Mouse (Mus musculus) gonadal fat pad, adult 2 months (tissue): ENCODE data around the gene Cks1b. TPM values are rescaled to one million over a fixed set of nuclear protein-coding genes. Genes with fewer than 3 reads are reported as not detected.

Experiments
- DNase-seq: peaks from one replicate; pipeline ENCODE4 v3.0.0-alpha.2; 2012; ENCODE audit warnings: low read depth
- polyA plus RNA-seq: library from polyadenylated mRNA; depleted of rRNA; stranded (reverse); fragments of >200 nt; gene quantifications from 2 replicates; pipeline ENCODE4 v1.2.3, GENCODE M21; 2012

Gene Cks1b
- polyA plus RNA-seq, 1 experiment, result 51.7 TPM

DNA sequence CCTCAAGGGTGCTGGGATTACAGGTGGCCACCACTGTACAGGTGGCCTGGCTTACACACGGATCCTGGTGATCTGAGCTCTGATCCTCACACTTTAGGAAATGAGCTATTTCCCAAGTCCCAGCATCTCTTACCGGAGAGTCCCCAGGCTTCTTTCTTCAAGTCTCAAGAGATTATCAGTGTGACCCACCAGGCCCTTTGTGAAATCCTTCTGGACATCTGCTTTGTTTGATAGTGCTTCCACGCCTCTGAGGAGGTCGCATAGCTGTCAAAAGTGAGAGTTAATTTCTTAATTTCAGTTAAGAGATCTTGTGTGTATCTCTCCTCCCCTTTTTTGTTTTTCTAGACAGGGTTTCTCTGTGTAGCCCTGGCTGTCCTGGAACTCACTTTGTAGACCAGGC is 7.7 kb upstream of the Cks1b start:
- no peak for DNase-seq

DNA sequence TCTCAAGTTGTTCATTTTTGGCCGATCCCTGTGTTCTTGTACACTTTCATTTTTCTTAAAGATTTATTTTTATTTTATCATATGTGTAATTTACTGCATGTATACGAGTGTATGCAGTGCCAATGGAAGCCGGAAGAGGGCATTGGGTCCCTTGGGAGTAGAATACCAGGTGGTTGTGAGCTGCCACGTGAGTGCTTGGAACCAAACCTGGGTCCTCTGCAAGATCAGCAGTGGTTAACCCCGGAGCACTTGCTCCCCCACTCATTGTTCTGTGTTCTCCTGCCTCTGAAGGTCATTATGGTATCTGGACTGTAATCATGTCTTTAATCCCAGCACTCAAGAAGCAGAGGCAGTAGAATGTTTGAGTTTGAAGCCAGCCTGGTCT is 7.0 kb upstream of the Cks1b start:
- no peak for DNase-seq

DNA sequence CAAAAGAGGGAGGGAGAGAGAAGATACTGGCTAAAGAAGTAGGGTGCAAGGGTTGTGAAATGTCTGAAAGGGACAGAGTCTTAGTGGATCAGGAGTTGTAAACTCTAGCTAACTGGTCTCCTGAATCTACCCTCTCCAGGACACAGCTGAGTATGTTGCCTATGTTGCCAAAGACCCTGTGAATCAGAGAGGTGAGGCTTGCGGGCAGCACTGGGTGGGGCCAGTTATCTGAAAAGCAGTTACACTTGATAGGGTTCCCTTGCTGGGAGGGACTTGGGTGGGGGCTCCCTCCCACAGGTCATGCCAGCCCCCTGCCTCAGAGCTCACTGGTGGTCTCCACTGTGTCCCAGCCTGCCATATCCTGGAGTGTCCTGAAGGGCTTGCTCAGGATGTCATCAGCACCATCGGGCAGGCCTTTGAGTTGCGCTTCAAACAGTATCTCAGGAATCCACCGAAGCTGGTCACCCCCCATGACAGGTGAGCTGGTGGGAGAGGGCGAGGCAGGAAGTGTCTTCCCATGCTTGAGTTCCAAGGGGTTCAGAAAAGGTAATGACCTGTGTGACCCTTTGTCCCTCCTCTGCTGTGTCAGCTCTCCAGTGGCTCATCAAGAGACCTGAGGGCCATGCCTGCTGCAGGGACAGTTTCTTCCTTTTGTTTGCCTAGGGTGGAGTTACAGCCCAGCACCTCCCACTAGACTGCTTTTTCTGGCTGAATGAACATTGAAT is 6.4 kb upstream of the Cks1b start:
- no peak for DNase-seq

DNA sequence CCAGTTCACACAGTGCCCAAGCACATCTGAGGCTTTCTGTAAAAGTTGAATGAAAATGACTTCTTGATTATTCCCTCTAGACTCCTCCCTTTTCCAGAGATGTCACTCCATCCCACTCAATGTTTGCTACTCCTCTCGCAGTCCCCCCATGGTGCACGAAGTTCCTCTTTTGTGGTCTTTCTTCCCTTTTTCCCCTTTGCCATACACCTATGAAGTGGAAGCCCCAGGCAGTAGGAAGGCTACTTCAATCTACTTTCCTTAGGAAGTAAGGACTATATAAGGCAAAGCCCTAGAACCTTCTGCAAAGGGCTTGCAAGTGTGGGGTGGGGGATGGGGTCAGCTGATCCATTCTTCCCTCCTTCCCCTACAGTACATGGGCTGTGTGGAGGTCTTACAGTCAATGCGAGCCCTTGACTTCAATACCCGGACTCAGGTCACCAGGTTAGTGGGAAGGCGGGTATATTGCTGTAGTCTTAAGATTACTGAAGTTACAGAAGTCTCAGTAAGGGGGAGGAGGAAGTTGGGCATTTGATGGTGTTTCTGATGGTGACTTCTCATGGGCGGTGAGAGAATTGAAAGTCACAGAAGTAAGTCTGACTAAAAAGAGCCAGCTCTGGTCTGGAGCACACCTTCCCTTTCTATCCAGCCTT is 4.5 kb upstream of the Cks1b start:
- no peak for DNase-seq

DNA sequence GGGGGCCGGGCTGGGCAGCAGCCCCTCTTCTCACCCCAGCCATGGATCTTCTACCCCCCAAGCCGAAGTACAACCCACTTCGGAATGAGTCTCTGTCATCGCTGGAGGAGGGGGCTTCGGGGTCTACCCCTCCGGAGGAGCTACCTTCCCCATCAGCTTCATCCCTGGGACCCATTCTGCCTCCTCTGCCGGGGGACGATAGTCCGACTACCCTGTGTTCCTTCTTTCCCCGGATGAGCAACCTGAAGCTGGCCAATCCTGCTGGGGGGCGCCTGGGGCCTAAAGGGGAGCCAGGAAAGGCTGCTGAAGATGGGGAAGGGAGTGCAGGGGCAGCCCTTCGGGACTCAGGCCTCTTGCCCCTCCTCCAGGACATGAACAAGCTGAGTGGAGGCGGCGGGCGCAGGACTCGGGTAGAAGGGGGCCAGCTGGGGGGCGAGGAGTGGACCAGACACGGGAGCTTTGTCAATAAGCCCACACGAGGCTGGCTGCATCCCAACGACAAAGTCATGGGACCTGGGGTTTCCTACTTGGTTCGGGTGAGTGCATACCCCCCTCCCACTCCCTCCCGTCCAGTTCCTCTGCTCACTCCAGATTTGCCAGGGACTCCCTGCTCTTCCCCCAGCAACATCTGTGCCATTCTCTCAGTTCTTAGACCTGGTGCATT is 3.8 kb upstream of the Cks1b start:
- no peak for DNase-seq

DNA sequence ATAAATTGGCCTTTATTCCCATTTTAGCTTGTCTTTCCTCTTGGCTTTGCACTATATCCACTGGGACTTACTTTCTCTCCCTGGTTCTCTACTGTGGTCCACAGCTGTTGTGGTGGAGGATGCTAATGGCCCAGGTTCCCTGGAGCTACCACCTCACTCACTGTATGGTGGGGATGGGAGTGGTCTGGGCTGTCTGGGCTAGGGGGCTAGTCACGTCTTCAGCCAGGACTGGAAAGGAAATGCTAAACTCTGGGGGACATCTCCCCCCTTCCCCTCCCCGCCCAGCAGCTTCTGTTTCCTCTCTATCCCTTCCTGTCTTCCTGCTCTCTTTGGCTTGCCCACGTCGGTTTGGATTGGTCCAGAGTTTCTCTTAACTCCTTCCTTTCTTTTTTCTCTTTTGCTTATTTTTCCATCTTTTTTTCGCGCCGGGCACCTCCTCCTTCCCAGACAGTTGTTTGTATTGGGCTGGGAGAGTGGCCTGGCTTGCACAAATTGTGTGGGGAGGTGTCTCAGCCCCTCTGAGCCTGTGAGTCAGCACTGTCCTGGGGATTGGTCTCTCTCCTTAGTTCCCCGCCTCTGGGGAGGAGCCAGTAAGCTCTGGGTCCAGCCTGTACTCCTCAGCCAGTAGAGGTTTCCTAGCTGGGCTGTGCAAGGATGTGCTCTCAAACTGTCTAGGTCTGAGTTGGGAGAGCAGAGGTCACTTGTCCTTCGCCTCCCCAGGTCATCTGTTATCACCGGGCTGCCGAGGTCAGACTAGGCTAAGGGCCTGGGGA is 3.0 kb upstream of the Cks1b start:
- no peak for DNase-seq

DNA sequence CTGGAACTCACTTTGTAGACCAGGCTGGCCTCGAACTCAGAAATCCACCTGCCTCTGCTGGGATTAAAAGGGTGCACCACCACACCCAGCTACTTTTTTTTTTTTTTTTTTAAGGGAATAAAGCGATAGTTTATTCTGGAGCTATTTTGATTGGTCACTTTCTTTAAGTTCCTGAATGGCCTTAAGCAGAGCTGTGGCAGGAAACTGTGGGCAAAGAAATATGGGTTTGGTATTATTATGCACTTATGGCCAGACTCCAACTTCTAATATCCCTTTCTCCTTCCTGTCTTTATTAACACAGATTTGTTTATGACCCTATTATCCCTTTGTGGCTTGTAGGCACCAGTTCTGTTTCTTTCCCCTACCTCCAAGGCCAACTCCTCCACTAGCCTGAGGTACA is 2.2 kb upstream of the Cks1b start:
- DNase-seq, result no peak

DNA sequence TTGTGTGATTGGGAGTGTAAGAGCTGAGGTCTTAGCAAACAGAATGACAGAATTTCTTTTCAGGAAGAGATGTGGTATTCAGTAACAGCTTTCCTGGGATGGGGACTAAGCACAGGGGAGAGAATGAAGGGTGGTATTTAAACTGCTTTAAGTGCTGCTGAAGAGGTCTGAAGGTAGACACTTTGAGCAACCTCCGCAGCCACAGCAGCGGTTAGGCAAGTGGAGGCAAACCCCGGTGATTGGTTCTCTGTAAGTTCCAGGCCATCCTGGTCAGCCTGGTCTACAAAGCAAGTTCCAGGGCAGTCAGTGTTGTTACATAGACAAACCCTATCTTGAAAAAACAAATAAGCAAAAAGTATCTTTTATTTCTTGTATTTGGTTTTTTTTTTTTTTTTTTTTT is 1.8 kb upstream of the Cks1b start:
- DNase-seq, result no peak

DNA sequence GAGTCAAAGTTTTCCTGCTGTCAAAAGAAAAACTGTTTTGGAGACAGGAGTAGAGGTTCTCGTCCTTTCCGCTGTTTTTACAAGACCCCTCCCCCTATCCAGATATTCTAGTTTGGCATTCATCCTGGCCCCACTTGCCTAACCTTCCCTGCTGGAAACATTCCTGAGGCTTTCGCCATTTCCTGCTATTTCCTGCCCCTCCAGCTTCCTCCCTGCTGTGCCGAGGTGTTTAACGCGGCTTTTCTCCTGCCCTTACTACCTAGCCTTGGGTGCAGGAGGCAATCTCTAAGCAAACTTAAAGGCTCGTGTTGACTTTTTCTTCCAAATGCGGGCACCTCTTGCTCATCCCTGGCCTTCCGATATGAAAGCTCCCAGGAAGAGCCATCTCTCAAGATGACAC is 1.4 kb upstream of the Cks1b start:
- no peak for DNase-seq

DNA sequence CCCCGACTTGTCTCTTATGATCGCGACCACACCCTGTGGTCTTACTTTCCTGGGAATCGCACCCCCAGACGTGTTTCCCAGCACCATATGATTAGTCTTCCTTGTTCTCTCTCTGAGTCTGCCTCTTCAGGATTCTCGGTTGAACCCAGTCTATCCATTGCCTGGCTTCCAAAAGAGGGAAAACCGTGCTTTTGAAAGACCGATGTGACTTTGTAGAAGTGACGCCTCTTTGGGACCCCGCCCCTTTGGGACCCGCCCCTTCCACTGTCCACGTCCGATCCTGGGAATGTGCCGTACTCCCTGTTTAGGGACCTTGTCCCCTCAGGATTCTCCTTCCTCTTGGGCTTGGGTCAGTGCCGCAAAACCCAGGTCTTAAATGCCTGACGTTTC is 673 bp upstream of the Cks1b start:
- no peak for DNase-seq

DNA sequence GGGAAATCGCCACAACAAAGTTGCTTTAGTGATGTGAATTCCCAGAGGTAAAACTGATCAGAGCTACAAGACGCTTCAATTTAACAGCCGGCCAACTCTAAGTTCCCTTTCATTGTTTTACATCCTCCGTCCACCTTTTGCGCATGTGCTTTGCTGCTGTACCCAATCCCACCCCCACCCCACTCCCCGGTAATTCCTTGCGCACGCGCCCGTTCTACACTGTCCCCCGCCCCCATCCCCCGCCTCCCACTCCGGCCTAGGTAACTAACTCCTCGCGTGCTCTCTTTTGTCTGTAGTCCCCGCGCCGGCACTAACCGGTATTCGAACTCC is 378 bp downstream of the Cks1b start:
- DNase-seq, result no peak

DNA sequence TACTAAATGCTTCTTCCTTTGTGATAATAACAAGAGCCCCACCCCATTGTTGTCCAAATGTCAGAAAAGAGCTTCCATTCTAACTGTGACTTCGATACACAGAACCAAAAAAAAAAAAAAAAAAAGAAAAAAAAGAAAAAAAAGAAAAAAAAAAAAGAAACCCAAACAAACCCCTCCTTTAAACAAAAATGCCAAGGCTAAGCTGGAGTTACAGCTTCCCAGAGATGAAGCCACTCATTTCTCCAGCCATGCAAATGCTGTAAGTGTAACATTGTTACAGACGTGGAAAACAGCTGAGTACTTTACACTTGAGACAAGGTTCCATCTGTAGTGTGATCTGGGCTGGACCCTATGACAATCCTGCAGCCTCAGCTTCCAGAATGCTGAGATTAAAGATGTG is 1.1 kb downstream of the Cks1b start:
- no peak for DNase-seq

DNA sequence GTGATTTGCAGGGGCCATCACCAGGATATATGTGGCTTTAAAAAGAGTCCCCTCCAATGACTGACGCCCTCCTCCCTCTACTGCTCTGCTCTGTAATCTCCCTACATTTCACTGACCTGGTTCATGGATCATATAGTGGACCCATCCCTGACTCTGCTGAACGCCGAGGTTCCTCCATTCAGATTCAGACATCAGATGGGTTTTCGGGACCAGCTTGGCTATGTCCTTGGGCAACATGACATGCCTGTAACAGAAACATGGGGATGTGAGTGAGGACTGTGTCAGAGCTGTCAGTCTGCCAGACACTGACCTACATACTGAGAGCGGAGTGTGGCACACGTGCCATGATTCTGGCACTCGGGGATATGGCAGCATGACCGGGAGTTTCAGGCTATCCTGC is 2.0 kb downstream of the Cks1b start:
- no peak for DNase-seq

DNA sequence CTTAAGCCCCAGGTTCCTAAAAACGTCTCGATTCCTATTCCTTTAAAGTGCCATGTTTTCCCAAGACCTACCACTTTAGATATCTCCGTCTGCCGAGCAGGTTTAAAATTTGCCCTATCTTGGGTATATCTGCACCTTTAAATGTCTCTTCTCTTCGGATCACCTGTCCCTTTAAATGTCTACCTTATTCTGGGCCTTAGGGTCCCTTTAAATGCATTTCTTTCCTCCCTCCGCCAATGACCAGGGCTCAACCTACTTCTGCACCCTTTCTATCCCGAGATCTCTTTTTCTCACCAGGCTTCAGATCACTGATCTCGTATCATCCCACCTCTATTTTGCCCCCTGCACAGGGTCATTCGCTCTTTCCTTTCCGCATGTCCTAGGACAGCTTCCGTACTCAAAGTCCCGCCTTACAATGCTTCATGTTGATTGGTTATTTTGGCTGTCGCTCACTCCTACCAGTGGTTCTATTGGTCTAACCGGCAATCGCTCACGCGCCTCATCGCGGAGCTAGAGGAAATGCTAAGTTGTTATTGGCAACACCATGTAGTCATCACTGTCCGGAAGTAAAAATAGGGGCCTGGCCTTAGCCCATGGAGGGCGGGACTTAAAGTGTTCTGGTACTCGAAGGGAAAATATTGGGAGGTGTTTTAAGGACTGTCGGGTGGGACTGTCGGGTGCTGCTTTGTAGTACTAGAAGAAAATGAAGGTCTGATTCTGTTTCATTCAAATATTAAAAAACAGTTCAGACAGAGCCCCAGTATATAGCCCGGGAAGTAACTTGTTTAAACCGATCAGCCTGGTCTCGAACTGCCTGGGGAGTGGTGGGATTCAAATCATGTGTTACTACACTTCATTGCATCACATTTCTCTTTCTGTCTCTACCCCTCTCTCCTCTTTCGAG is 6.4 kb downstream of the Cks1b start, which contains the start of gene Flad1:
TSS of gene Flad1 (minus strand) at position 381 of the 904 bp plus-strand sequence.
- DNase-seq, result peak; percentile 100

DNA sequence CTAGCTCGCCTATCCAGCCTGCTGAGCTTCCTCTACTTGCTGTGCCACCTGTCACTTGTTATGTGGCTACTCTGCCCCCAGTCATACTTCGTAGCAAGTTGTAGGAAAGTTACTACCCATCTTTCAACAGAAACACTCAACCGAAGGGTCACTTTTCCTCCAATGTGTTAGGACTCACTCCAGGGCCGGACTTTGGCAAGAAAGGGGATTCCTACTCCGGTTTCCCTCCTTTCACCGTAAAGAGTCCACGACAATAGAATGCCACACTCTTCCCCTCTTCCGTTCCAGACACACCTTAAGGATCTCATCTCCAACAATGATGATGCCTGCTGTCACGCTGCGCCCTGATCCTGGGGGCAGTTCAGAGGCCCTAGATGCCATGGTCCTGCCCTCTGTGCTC is 7.3 kb downstream of the Cks1b start:
- DNase-seq, result no peak

DNA sequence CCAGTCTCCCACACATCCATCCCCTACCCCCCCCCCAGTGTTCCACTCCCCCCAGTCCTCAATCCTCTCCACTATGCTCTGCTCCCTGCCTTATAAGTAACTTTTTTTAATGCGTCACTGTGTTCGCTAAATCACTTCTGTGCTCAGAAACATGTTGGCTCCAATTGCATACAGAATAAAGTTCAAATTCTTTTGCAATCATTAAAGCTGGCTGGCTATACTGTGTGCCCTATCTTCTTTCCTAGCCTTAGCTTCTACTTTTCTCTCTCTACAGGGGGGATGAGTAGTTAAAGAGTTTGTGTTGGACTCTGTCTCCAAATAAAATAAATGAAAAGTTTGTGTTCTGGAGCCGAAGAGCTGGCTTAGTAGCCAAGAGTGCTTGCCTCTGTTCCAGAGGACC is 8.5 kb downstream of the Cks1b start:
- no peak for DNase-seq

DNA sequence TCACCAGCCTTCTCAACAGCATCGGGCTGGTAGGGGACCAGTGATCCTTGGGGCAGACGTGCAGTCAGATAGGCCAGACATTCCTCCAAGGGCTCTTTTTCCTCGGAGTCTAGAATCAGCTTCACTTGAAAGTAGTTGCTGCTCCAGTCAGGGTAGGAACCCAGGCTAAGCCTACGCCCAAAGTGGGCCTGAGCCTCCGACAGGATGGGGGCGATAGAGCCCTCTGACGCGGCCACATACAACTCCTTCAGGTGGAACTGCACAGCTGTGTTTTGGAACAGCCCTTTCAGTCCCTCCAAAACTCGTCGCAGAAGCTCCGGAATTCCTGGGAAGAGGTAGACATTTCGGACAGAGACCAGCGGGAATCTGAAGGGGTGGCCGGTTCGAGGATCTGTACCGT is 9.7 kb downstream of the Cks1b start:
- DNase-seq, result no peak

DNA sequence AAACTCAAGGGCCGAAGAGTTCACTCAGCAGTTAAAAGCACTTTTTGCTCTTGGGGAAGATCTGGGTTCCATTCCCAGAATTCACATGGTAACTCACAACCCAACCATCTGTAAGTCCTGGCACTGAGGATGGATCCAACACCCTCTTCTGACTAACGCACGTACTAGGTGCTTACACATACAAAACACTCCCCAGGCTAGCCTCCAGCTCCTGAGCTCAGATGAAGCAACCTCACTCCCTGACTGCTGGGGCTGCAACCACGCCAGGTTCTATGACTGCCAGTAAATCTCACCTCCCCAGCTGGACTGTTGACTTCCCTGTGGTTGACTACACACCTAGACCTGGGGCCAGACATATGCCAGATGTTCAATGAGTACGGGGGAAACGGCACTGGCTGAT is 11.3 kb downstream of the Cks1b start:
- no peak for DNase-seq

DNA sequence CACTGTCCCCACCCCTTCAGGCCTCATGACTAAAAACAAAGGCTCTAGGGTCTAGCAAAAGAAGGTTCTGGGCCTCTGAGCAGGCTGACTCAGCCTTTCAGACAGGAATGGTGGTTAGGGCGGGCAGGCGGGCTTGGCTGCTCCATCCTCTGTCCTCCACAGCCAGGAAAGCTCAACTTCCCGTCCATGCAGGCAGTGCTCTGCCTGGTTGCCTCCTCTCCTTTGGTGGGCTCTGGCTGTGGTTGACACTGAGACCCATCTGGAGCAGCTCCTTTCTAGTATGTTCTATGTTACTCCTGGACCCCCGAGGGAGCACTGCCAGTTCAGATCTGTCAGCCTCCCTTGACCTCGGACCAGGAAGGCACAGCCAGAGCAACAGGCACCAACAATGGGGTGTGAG is 15.5 kb downstream of the Cks1b start, which contains the start of gene Lenep:
TSS of gene Lenep (minus strand) at position 101 of the 400 bp plus-strand sequence.
- no peak for DNase-seq

DNA sequence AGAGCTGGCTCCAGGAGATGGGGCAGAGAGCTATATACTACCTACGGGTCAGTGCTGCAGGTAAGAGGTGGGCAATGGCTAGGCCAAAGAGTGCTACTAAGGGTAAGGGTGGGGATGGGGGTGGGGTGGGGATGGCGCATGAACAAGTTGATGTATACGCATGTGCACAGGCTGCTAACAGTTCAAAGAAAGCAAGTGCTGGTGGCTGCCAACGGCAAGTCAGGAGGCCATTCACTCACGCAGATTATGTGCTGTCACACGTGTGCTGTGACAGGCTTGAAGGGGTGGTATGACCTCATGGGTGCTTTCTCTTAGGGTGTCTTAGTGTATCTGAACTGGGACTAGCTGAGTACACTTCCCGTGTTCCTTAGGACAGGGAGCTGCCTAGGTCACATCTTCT is 16.9 kb downstream of the Cks1b start:
- no peak for DNase-seq

DNA sequence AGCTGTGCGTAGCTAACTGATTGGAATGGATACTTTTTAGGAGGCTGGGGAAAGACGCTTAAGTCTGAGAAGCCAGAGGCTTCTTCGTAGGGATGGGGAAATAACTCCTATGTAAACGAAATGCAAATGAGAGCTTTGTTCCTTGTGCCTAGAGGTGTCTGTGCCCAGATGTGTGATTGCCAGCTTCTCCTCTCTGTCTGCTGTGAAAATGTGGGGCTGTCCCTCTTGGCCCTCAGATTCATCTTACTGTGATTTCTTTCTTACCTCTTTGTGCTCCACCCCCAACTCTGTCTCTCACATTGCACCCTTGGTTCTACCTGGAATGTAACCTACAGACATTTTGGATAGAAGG is 21.6 kb downstream of the Cks1b start:
- no peak for DNase-seq
